Mouse (Mus musculus) heart, adult 2 months (tissue): ENCODE results near the gene Alas2.

Experiments used
- CTCF ChIP-seq: fragments of 200-600 bp; IDR thresholded peaks from 2 replicates; pipeline ENCODE4 v1.8.1; 2022; ENCODE audit warnings: antibody characterized with exemption, mild to moderate bottlenecking, moderate library complexity
- EP300 ChIP-seq: fragments of 200-500 bp; IDR thresholded peaks from 2 replicates; pipeline ENCODE4 v1.6.1; 2011; ENCODE audit warnings: low read depth, low read length, control low read depth; ENCODE audit not compliant: insufficient read depth
- POLR2A ChIP-seq: fragments of 200-500 bp; IDR thresholded peaks from 2 replicates; pipeline ENCODE4 v1.6.1; 2011; ENCODE audit warnings: mild to moderate bottlenecking, low read depth, low read length, control low read depth; ENCODE audit not compliant: insufficient read depth

GRCm38 (mm10) chrX:150564644-150565357 lies 17.6 kb downstream of the Alas2 start:
- TF ChIP-seq CTCF (no peak), POLR2A (no peak), EP300 (no peak)
